Mouse (Mus musculus): Measurements from ENCODE around the gene Gm11627.
"Not testable (repeated sequence)": the region's sequence is repeated elsewhere in the genome, so short reads cannot be mapped to it uniquely, and the experiment has no call there.

Gm11627 gene

DNA sequence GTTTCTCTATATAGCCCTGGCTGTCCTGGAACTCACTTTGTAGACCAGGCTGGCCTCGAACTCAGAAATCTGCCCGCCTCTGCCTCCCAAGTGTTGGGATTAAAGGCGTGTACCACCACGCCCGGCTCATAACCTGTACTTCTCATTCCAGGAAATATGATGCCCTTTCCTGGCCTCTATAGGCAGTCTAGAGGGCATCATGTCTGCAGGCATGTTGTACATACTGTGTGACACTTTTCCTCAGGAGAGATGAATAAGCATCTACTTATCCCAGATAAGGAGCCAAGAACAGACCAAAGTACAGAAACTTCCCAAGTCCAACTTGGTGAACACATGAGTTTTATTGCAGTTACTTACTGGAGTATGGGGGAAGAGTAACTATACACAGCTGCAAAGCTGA is 20.6 kb downstream of the Gm11627 start:
- DNase-seq = no peak

DNA sequence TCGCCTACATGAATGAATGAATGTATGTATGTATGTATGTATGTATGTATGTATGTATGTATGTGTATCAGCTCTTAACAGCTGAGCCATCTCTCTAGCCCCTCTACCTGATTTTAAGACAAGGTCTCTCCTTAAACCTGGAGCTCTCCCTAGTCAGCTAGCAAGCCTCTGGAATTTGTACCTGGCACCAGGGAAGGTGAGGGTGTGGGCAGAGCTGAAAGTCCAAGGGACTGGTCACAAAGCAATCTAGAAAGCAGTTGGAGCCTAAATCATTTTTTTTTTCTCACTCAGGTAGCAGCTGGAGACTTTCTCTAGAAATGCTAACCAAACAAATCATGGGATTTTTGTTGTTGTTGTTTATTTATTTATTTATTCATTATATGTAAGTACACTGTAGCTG is 21.9 kb downstream of the Gm11627 start:
- DNase-seq = peak; percentile 57 to 62

DNA sequence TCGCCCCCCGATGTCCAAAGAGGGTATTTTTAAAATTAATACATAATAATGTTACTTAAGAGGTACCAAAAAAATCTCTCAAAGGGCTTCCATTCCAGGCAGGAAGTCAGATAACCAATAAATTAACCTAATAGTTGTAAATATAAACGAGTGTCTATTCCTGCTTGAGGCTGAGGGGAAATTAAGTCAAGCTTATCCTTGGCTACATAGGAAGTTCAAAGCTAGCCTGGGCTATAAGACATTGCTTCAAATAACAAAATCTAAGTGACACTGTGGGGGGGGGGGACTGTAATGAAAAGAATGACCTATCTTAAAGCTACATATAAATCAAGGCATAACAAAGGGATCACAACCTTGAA is 22.6 kb downstream of the Gm11627 start:
- no peak for DNase-seq

DNA sequence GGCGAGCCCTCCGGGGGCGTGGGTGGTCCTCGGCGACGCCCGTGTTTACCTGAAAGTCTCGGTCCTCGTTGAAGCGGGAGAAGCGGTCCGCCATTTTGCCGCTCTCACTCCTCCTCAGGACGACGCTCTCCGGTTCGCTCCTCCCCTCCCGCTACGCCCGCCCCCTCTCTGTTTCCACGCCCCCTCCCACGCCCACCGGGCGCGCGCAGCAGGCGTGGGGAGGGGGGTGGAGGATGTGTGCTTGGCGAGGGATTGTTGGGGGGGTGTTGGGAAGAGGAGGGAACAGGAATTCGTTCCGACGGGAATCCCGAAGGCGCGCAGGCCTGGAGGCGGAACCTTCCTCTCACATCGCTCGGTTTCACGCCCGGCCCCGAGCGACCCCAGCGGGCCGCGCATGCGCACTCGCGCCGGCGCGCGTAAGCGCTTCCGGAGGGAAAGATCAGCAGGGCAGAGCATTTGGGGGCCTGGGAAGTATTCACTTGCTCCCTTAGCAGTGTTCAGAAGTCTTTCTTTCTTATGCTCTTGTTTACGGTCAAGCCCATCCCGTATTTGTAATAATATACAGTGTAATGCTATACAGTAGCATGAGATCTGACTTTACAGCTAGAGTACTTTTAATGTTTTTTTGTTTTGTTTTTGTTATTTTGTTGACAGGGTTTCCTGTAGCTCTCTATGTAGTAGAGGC is 23.1 kb downstream of the Gm11627 start, which contains the start of gene Gpatch8:
Gpatch8 (minus strand) TSS at position 362 of the 685 bp plus-strand sequence.
- DNase-seq = peak; percentile 95 to 97

DNA sequence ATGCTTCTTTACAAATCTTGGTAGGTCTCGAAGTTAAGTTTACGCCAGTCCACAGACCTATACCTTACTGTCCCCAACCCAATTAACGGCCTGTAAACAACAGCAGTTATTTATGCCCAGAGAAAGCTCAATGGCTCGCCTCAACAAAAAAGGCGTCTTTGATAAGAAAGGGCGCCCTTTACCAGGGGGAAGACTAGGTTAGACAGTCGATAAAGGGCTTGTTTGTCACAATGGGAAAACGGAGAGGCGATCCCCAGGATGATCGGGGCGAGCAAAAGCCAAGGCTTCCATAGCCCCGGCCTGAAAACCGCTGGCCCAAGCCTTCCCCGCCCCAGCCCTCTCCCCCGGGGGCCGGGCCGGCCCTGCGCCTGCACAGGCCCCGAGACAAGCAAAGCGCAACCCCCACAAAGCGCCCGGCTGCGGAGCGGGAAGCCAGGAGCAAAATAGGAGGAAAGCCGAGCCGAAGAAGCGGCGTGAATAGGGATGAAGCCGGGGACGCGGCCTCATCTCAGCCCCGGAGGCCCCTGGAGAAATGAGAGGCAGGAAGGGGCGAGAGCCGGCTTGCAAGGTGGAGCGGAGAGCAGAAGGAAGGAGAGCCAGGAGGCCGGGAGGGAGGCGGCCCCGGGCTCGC is 23.7 kb downstream of the Gm11627 start:
- peak in 1 of 2 experiments; percentile 57 for DNase-seq

GRCm38 (mm10) chr11:102552051-102552450 is 27.2 kb downstream of the Gm11627 start:
- DNase-seq = no peak

- no peak for DNase-seq
These were observed 28.1 kb downstream of the Gm11627 start for GRCm38 (mm10) chr11:102551176-102551575.

- peak in 1 of 2 experiments; percentile 33 for DNase-seq
These were observed 37.8 kb downstream of the Gm11627 start for GRCm38 (mm10) chr11:102541471-102541870.

DNA sequence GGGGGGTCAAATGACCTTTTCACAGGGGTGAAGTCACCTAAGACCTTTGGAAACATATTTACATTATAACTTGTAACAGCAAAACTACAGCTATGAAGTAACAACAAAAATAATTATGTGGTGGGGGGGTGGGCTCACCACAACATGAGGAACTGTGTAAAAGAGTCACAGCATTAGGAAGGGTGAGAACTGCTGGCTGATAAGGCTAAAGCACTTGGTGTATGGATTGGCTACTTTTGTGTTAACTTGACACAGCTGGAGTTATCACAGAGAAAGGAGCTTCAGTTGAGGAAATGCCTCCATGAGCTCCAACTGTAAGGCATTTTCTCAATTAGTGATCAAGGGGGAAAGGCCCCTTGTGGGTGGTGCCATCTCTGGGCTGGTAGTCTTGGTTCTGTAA is 39.0 kb downstream of the Gm11627 start:
- not testable (repeated sequence) for DNase-seq

DNA sequence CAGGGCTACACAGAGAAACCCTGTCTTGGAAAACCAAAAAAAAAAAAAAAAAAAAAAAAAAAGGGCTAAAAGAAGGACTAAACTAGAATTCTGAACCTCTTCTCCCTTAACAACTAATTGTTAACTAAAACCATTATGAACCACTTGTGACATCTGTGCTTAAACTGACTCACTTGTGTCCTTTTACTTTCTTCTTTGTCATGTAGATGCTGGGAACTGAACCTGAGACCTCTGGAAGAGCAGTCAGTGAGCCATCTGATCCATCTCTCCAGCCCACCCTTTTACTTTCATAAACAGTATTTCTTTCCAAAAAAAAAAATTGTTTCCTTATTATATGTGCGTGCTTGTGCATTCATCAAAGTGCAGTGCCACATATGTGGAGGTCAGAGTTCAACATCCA is 39.6 kb downstream of the Gm11627 start:
- no peak for DNase-seq

- no peak for DNase-seq
These were observed 43.1 kb downstream of the Gm11627 start for GRCm38 (mm10) chr11:102536210-102536609.

- no peak for DNase-seq
These were observed 45.2 kb downstream of the Gm11627 start for GRCm38 (mm10) chr11:102534078-102534477.

DNA sequence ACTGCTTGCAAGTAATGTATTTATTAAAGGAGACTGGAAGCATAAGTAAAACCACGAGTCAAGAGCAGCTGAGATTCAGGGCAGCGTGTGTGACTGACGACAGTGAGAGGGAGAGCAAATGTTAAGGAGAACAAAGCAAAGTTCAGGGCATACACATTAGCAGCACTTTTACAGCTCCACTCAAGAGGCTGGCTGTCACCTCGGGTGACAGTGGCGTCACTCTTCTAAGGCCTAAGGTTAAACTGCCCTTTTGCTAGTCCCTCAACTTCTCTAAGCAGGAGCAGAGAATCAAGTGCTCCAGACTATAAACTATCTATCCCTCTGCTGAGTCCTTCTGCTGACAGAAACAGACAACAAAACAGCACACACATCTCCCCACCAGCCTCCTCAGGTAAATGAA is 47.8 kb downstream of the Gm11627 start:
- peak; percentile 17 for DNase-seq
